Mouse (Mus musculus) T-cell, adult 2 months (primary cell): Measurements from ENCODE around the gene Slc16a9.
A peak's percentile ranks its signal among the peaks of the same experiment; 100 is the strongest.

Source experiments
- DNase-seq: peaks from one replicate; pipeline ENCODE4 v3.0.0; 2022; ENCODE audit warnings: low spot score

The Slc16a9 gene

GRCm38 (mm10) chr10:70250354-70250753 is 5.5 kb downstream of the Slc16a9 start:
- DNase-seq, result no peak

- DNase-seq, result no peak
Observed at GRCm38 (mm10) chr10:70250766-70251165, 5.9 kb downstream of the Slc16a9 start.

- DNase-seq, result no peak
Observed at GRCm38 (mm10) chr10:70254666-70255065, 9.8 kb downstream of the Slc16a9 start.

- no peak for DNase-seq
Observed at GRCm38 (mm10) chr10:70255601-70256210, 10.8 kb downstream of the Slc16a9 start.

- no peak for DNase-seq
Observed at GRCm38 (mm10) chr10:70257029-70257428, 12.1 kb downstream of the Slc16a9 start.

GRCm38 (mm10) chr10:70260904-70261303 is 16.0 kb downstream of the Slc16a9 start:
- DNase-seq, result no peak

- no peak for DNase-seq
Observed at GRCm38 (mm10) chr10:70262051-70262450, 17.2 kb downstream of the Slc16a9 start.

- no peak for DNase-seq
Observed at GRCm38 (mm10) chr10:70263681-70264189, 18.8 kb downstream of the Slc16a9 start.

GRCm38 (mm10) chr10:70264337-70265036 is 19.6 kb downstream of the Slc16a9 start:
- no peak for DNase-seq

GRCm38 (mm10) chr10:70266501-70266900 is 21.6 kb downstream of the Slc16a9 start:
- DNase-seq, result no peak

GRCm38 (mm10) chr10:70268581-70269446 is 23.9 kb downstream of the Slc16a9 start:
- DNase-seq, result no peak

GRCm38 (mm10) chr10:70269447-70269787 is 24.5 kb downstream of the Slc16a9 start:
- no peak for DNase-seq

- DNase-seq, result no peak
Observed at GRCm38 (mm10) chr10:70276678-70277077, 31.8 kb downstream of the Slc16a9 start.

- DNase-seq, result no peak
Observed at GRCm38 (mm10) chr10:70279349-70279748, 34.4 kb downstream of the Slc16a9 start.

GRCm38 (mm10) chr10:70287825-70288235 is 42.9 kb downstream of the Slc16a9 start:
- no peak for DNase-seq

- DNase-seq, result no peak
Observed at GRCm38 (mm10) chr10:70288406-70289327, 43.8 kb downstream of the Slc16a9 start.

GRCm38 (mm10) chr10:70292014-70292413 is 47.1 kb downstream of the Slc16a9 start:
- no peak for DNase-seq

GRCm38 (mm10) chr10:70294094-70294493 is 49.2 kb downstream of the Slc16a9 start:
- DNase-seq, result no peak

- peak; percentile 35 for DNase-seq
Observed at GRCm38 (mm10) chr10:70296531-70297366, 51.8 kb downstream of the Slc16a9 start.

GRCm38 (mm10) chr10:70299118-70299517 is 54.2 kb downstream of the Slc16a9 start:
- no peak for DNase-seq

- no peak for DNase-seq
Observed at GRCm38 (mm10) chr10:70299653-70300052, 54.8 kb downstream of the Slc16a9 start.
